Mouse (Mus musculus): ENCODE data around the gene Tenm4. TPM values are rescaled to one million over a fixed set of nuclear protein-coding genes. Genes with fewer than 3 reads are reported as not detected.

Gene Tenm4
- polyA plus RNA-seq, 1 experiment from 2014 or later, result 39.7 TPM

- peak overlapping the region; percentile 91 for H3K27ac ChIP-seq (ENCODE audit: low read length)
- peaks cover 8% of the 10 kb centered on the region; the same call in 1 of the 2 replicates for H3K27me3 ChIP-seq (ENCODE audit: insufficient read depth, low read length)
- peaks cover 31% of the 10 kb centered on the region for H3K4me1 ChIP-seq (ENCODE audit: insufficient read depth, low read length)
- H3K9ac ChIP-seq (replicated peaks; ENCODE audit: low read length), result peak overlapping the region; percentile 81
- WGBS, result under 1% methylated on average over 48 of the region's 48 CpGs
- ATAC-seq (ENCODE audit: low FRiP score, low TSS enrichment), result peak; percentile 52
- H3K36me3 ChIP-seq (ENCODE audit: insufficient read depth, low read length), result no peaks in the 10 kb centered on the region
- H3K4me3 ChIP-seq (ENCODE audit: low read length), result peak overlapping the region; percentile 74
- peak overlapping the region; percentile 84 for H3K4me2 ChIP-seq (replicated peaks; ENCODE audit: low read depth, low read length)
- H3K9me3 ChIP-seq (ENCODE audit: low read length), result no peaks in the 10 kb centered on the region
Measured at GRCm38 (mm10) chr7:96212592-96213541, 41.8 kb downstream of the Tenm4 start.

- Histone ChIP-seq H3K4me1 (ENCODE audit: insufficient read depth, low read length) (peaks cover 31% of the 10 kb centered on the region), H3K4me2 (replicated peaks; ENCODE audit: low read depth, low read length) (peak overlapping the region; percentile 84), H3K27ac (ENCODE audit: low read length) (peak overlapping the region; percentile 91; the same call in 1 of the 2 replicates), H3K36me3 (ENCODE audit: insufficient read depth, low read length) (no peaks in the 10 kb centered on the region), H3K9ac (replicated peaks; ENCODE audit: low read length) (peak overlapping the region; percentile 81), H3K4me3 (ENCODE audit: low read length) (peak overlapping the region; percentile 74), H3K27me3 (ENCODE audit: insufficient read depth, low read length) (peaks cover 7% of the 10 kb centered on the region; the same call in 1 of the 2 replicates), H3K9me3 (ENCODE audit: low read length) (no peaks in the 10 kb centered on the region)
- 17% methylated on average over 9 of the region's 10 CpGs for WGBS
- ATAC-seq (ENCODE audit: low FRiP score, low TSS enrichment), result no peak
Measured at GRCm38 (mm10) chr7:96213741-96214140, 42.7 kb downstream of the Tenm4 start.

- Histone ChIP-seq H3K27me3 (ENCODE audit: insufficient read depth, low read length) (peaks cover 3% of the 10 kb centered on the region; the same call in 1 of the 2 replicates), H3K9ac (replicated peaks; ENCODE audit: low read length) (no peak overlapping the region), H3K9me3 (ENCODE audit: low read length) (no peaks in the 10 kb centered on the region), H3K4me3 (ENCODE audit: low read length) (no peak overlapping the region), H3K36me3 (ENCODE audit: insufficient read depth, low read length) (no peaks in the 10 kb centered on the region), H3K4me2 (replicated peaks; ENCODE audit: low read depth, low read length) (no peak overlapping the region), H3K4me1 (ENCODE audit: insufficient read depth, low read length) (peaks cover 25% of the 10 kb centered on the region), H3K27ac (ENCODE audit: low read length) (no peak overlapping the region)
- 68% methylated on average over 2 of the region's 2 CpGs for WGBS
- ATAC-seq (ENCODE audit: low FRiP score, low TSS enrichment), result no peak
Measured at GRCm38 (mm10) chr7:96214876-96215275, 43.8 kb downstream of the Tenm4 start.

- ATAC-seq (ENCODE audit: low FRiP score, low TSS enrichment), result no peak
- Histone ChIP-seq H3K4me3 (ENCODE audit: low read length) (no peak overlapping the region), H3K4me2 (replicated peaks; ENCODE audit: low read depth, low read length) (no peak overlapping the region), H3K27ac (ENCODE audit: low read length) (peak overlapping the region; percentile 32), H3K36me3 (ENCODE audit: insufficient read depth, low read length) (no peaks in the 10 kb centered on the region), H3K9ac (replicated peaks; ENCODE audit: low read length) (no peak overlapping the region), H3K4me1 (ENCODE audit: insufficient read depth, low read length) (peaks cover 25% of the 10 kb centered on the region), H3K9me3 (ENCODE audit: low read length) (no peaks in the 10 kb centered on the region), H3K27me3 (ENCODE audit: insufficient read depth, low read length) (peaks cover 3% of the 10 kb centered on the region; the same call in 1 of the 2 replicates)
- 55% methylated on average over 5 of the region's 5 CpGs for WGBS
Measured at GRCm38 (mm10) chr7:96215894-96216509, 45.0 kb downstream of the Tenm4 start.

- H3K4me2 ChIP-seq (replicated peaks; ENCODE audit: low read depth, low read length), result no peak overlapping the region
- H3K36me3 ChIP-seq (ENCODE audit: insufficient read depth, low read length), result no peaks in the 10 kb centered on the region
- no peak overlapping the region for H3K27ac ChIP-seq (ENCODE audit: low read length)
- peaks cover 10% of the 10 kb centered on the region for H3K4me1 ChIP-seq (ENCODE audit: insufficient read depth, low read length)
- no peaks in the 10 kb centered on the region for H3K9me3 ChIP-seq (ENCODE audit: low read length)
- H3K4me3 ChIP-seq (ENCODE audit: low read length), result no peak overlapping the region
- no peaks in the 10 kb centered on the region for H3K27me3 ChIP-seq (ENCODE audit: insufficient read depth, low read length)
- H3K9ac ChIP-seq (replicated peaks; ENCODE audit: low read length), result no peak overlapping the region
- no peak for ATAC-seq (ENCODE audit: low FRiP score, low TSS enrichment)
- WGBS, result 53% methylated on average over 2 of the region's 2 CpGs
Measured at GRCm38 (mm10) chr7:96219386-96219785, 48.3 kb downstream of the Tenm4 start.

- Histone ChIP-seq H3K9ac (replicated peaks; ENCODE audit: low read length) (no peak overlapping the region), H3K36me3 (ENCODE audit: insufficient read depth, low read length) (no peaks in the 10 kb centered on the region), H3K27me3 (ENCODE audit: insufficient read depth, low read length) (no peaks in the 10 kb centered on the region), H3K4me2 (replicated peaks; ENCODE audit: low read depth, low read length) (no peak overlapping the region), H3K4me3 (ENCODE audit: low read length) (no peak overlapping the region), H3K9me3 (ENCODE audit: low read length) (no peaks in the 10 kb centered on the region), H3K27ac (ENCODE audit: low read length) (no peak overlapping the region), H3K4me1 (ENCODE audit: insufficient read depth, low read length) (peaks cover 9% of the 10 kb centered on the region)
- no peak for ATAC-seq (ENCODE audit: low FRiP score, low TSS enrichment)
- 78% methylated on average over 5 of the region's 5 CpGs for WGBS
Measured at GRCm38 (mm10) chr7:96220647-96221046, 49.6 kb downstream of the Tenm4 start.

GRCm38 (mm10) chr7:96222569-96222968 is 51.5 kb downstream of the Tenm4 start:
- Histone ChIP-seq H3K9ac (replicated peaks; ENCODE audit: low read length) (no peak overlapping the region), H3K9me3 (ENCODE audit: low read length) (no peaks in the 10 kb centered on the region), H3K36me3 (ENCODE audit: insufficient read depth, low read length) (no peaks in the 10 kb centered on the region), H3K4me3 (ENCODE audit: low read length) (no peak overlapping the region), H3K4me2 (replicated peaks; ENCODE audit: low read depth, low read length) (no peak overlapping the region), H3K4me1 (ENCODE audit: insufficient read depth, low read length) (no peaks in the 10 kb centered on the region), H3K27ac (ENCODE audit: low read length) (no peak overlapping the region), H3K27me3 (ENCODE audit: insufficient read depth, low read length) (no peaks in the 10 kb centered on the region)
- ATAC-seq (ENCODE audit: low FRiP score, low TSS enrichment), result no peak
- WGBS, result 82% methylated on average over 1 of the region's 1 CpGs

- Histone ChIP-seq H3K4me3 (ENCODE audit: low read length) (no peak overlapping the region), H3K27ac (ENCODE audit: low read length) (no peak overlapping the region), H3K9ac (replicated peaks; ENCODE audit: low read length) (no peak overlapping the region), H3K36me3 (ENCODE audit: insufficient read depth, low read length) (no peaks in the 10 kb centered on the region), H3K4me1 (ENCODE audit: insufficient read depth, low read length) (peaks cover 22% of the 10 kb centered on the region), H3K9me3 (ENCODE audit: low read length) (no peaks in the 10 kb centered on the region), H3K4me2 (replicated peaks; ENCODE audit: low read depth, low read length) (no peak overlapping the region), H3K27me3 (ENCODE audit: insufficient read depth, low read length) (no peaks in the 10 kb centered on the region)
- WGBS, result 77% methylated on average over 6 of the region's 6 CpGs
- ATAC-seq (ENCODE audit: low FRiP score, low TSS enrichment), result no peak
Measured at GRCm38 (mm10) chr7:96228562-96229268, 57.7 kb downstream of the Tenm4 start.

GRCm38 (mm10) chr7:96230006-96230719 is 59.1 kb downstream of the Tenm4 start:
- ATAC-seq (ENCODE audit: low FRiP score, low TSS enrichment), result peak; percentile 79; the same call in 1 of the 2 replicates
- H3K4me3 ChIP-seq (ENCODE audit: low read length), result no peak overlapping the region
- peak overlapping the region; percentile 11; the same call in 1 of the 2 replicates for H3K4me2 ChIP-seq (replicated peaks; ENCODE audit: low read depth, low read length)
- no peaks in the 10 kb centered on the region for H3K36me3 ChIP-seq (ENCODE audit: insufficient read depth, low read length)
- H3K4me1 ChIP-seq (ENCODE audit: insufficient read depth, low read length), result peaks cover 22% of the 10 kb centered on the region
- H3K9ac ChIP-seq (replicated peaks; ENCODE audit: low read length), result no peak overlapping the region
- H3K27ac ChIP-seq (ENCODE audit: low read length), result peak overlapping the region; percentile 82
- 33% methylated on average over 8 of the region's 8 CpGs for WGBS
- no peaks in the 10 kb centered on the region for H3K27me3 ChIP-seq (ENCODE audit: insufficient read depth, low read length)
- no peaks in the 10 kb centered on the region for H3K9me3 ChIP-seq (ENCODE audit: low read length)

Measured in kidney, embryonic 16.5 days (tissue).